Mouse (Mus musculus) midbrain, embryonic 14.5 days (tissue): Measurements from ENCODE around the gene Slc39a11. TPM values are rescaled to one million over a fixed set of nuclear protein-coding genes. Genes with fewer than 3 reads are reported as not detected.

Source experiments
- ATAC-seq: fragments of 200-750 bp; cut with Nextera tagmentation; 2 replicates; pipeline ENCODE4 v1.8.0; 2017; ENCODE audit warnings: moderate number of reproducible peaks, moderate library complexity; ENCODE audit not compliant: low FRiP score, low TSS enrichment
- DNase-seq: peaks from one replicate; pipeline ENCODE4 v3.0.0-alpha.2; 2015
- H3K27ac ChIP-seq: fragments of 300-500 bp; sonication (generic); replicated peaks from 2 replicates; pipeline ENCODE4 v1.5.1; 2014; ENCODE audit warnings: mild to moderate bottlenecking, low read depth, low read length, moderate library complexity
- H3K27me3 ChIP-seq: fragments of 300-500 bp; sonication (generic); 2 replicates; pipeline ENCODE4 v1.6.1; 2014; ENCODE audit warnings: low read length, control low read depth, mixed read lengths; ENCODE audit not compliant: control insufficient read depth, insufficient read depth
- H3K36me3 ChIP-seq: fragments of 300-500 bp; sonication (generic); 2 replicates; pipeline ENCODE4 v1.6.1; 2014; ENCODE audit warnings: low read length, control low read depth; ENCODE audit not compliant: control insufficient read depth, insufficient read depth
- H3K4me1 ChIP-seq: fragments of 300-500 bp; sonication (generic); 2 replicates; pipeline ENCODE4 v1.6.1; 2014; ENCODE audit warnings: mild to moderate bottlenecking, antibody characterized with exemption, low read length, control low read depth; ENCODE audit not compliant: control insufficient read depth, insufficient read depth
- H3K4me2 ChIP-seq: fragments of 300-500 bp; sonication (generic); 2 replicates; pipeline ENCODE4 v1.6.1; 2014; ENCODE audit warnings: mild to moderate bottlenecking, low read length, moderate library complexity
- H3K4me3 ChIP-seq: fragments of 300-500 bp; sonication (generic); replicated peaks from 2 replicates; pipeline ENCODE4 v1.5.1; 2014; ENCODE audit warnings: low read depth, low read length
- H3K9ac ChIP-seq: fragments of 300-500 bp; sonication (generic); replicated peaks from 2 replicates; pipeline ENCODE4 v1.6.1; 2014; ENCODE audit warnings: mild to moderate bottlenecking, low read length, moderate library complexity
- H3K9me3 ChIP-seq: fragments of 300-500 bp; sonication (generic); 2 replicates; pipeline ENCODE4 v1.6.1; 2016; ENCODE audit warnings: low read length, control low read depth, mixed read lengths; ENCODE audit not compliant: control insufficient read depth
- WGBS: fragments of 180-500 bp; shearing (Covaris S2); extraction: QIAGEN DNeasy Blood & Tissue Kit; methylation state at CpG from one replicate; pipeline ENCODE4 v1.1.7; 2014; 5-methylcytosine and 5-hydroxymethylcytosine counted together
- polyA plus RNA-seq: library from polyadenylated mRNA; unstranded; fragments of >200 nt; fragmentation: Nextera tagmentation; extraction: Ambion mirVana; gene quantifications from 2 replicates; pipeline ENCODE4 v1.2.1, GENCODE M21; 2014

Gene Slc39a11
- polyA plus RNA-seq, 1 experiment from 2014 or later: 31.1 TPM

GRCm38 (mm10) chr11:113334444-113334881 lies 315.4 kb downstream of the Slc39a11 start:
- Histone ChIP-seq H3K4me1 (0 out of 2 replicates have a peak, but pooled peaks cover 3% of the 10 kb centered on the region), H3K36me3 (no peaks in the 10 kb centered on the region), H3K27ac (no peak overlapping the region), H3K4me2 (no peak overlapping the region), H3K9me3 (no peaks in the 10 kb centered on the region), H3K27me3 (no peaks in the 10 kb centered on the region), H3K4me3 (no peak overlapping the region), H3K9ac (no peak overlapping the region)
- DNase-seq (no peak), ATAC-seq (no peak)
- 73% methylated on average over 5 of the region's 5 CpGs for WGBS

DNA sequence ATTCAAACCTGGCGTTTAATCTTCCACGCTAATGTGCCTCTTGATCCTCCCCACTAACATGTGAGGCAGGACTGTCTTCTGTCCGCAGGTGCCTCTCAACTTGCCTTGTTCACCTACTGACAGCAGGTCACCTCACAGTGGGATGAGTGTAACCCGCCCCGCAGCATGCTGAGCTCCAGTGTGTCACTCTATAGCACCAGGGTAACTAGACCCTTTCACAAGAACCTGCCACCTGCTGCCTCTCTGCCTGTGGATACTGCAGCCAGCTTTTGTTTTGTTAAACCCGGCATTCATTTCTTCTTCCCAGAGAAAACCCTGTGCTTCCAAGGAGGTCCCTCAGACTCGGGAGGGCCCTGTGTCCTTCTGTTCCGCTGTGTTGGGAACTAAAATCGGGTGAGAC lies 316.3 kb downstream of the Slc39a11 start:
- H3K9me3 ChIP-seq: no peaks in the 10 kb centered on the region
- WGBS: 23% methylated on average over 9 of the region's 9 CpGs
- ATAC-seq (no peak), DNase-seq (no peak)
- no peak overlapping the region for H3K4me3 ChIP-seq
- no peak overlapping the region for H3K9ac ChIP-seq
- H3K4me1 ChIP-seq: 0 out of 2 replicates have a peak, but pooled peaks cover 3% of the 10 kb centered on the region
- H3K27ac ChIP-seq: no peak overlapping the region
- H3K36me3 ChIP-seq: no peaks in the 10 kb centered on the region
- no peaks in the 10 kb centered on the region for H3K27me3 ChIP-seq
- no peak overlapping the region for H3K4me2 ChIP-seq

- Histone ChIP-seq H3K4me2 (no peak overlapping the region), H3K9ac (no peak overlapping the region), H3K4me1 (peaks cover 13% of the 10 kb centered on the region), H3K36me3 (no peaks in the 10 kb centered on the region), H3K27me3 (no peaks in the 10 kb centered on the region), H3K9me3 (no peaks in the 10 kb centered on the region), H3K4me3 (no peak overlapping the region), H3K27ac (peak overlapping the region; percentile 28; the same call in 1 of the 2 replicates)
- ATAC-seq: no peak
- 53% methylated on average over 13 of the region's 13 CpGs for WGBS
- peak; percentile 36 for DNase-seq
Measured at GRCm38 (mm10) chr11:113330061-113330591, 319.8 kb downstream of the Slc39a11 start.

GRCm38 (mm10) chr11:113327499-113328062 lies 322.3 kb downstream of the Slc39a11 start:
- Histone ChIP-seq H3K9me3 (no peaks in the 10 kb centered on the region), H3K4me2 (no peak overlapping the region), H3K27ac (0 out of 2 replicates have a peak overlapping the region, but pooled peaks have one; percentile 38), H3K4me1 (peaks cover 14% of the 10 kb centered on the region), H3K27me3 (no peaks in the 10 kb centered on the region), H3K4me3 (no peak overlapping the region), H3K9ac (no peak overlapping the region), H3K36me3 (no peaks in the 10 kb centered on the region)
- ATAC-seq (no peak), DNase-seq (no peak)
- WGBS: 43% methylated on average over 3 of the region's 3 CpGs

DNA sequence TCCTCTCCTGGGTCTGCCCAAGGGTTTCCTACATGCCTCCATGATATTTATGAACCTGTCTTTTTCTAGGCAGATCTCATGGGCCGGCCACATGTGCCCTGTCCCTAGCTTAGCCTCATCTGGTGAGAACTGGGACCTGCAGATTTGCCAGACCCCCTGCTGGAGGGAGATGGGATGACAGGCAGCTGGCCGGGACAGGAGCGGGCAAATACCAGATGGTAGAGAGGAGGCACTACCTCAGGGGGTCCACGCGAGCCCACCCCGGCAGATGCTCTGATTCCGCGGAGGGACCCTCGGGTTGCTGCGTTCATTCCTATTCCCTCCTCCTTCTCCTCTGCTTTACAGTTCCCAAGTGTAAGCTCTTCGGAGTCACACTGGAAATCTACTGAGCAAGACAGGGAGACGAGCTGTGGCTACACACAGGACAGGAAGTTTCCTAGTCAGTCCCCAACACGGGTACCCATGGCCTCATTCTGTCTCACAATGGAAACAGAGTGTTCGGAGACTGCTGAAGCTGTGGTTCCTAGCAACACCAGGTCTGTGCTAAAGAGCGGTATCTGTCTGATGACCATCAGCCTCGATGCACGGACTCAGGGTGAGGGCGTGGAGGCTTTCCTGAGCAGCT lies 323.4 kb downstream of the Slc39a11 start:
- Histone ChIP-seq H3K4me3 (no peak overlapping the region), H3K4me2 (peak overlapping the region; percentile 40), H3K9ac (no peak overlapping the region), H3K27ac (no peak overlapping the region; the same call in 1 of the 2 replicates), H3K27me3 (no peaks in the 10 kb centered on the region), H3K36me3 (no peaks in the 10 kb centered on the region), H3K9me3 (no peaks in the 10 kb centered on the region), H3K4me1 (peaks cover 14% of the 10 kb centered on the region)
- ATAC-seq (peak; percentile 62; the same call in 1 of the 2 replicates), DNase-seq (peak; percentile 81)
- WGBS: 22% methylated on average over 18 of the region's 18 CpGs

GRCm38 (mm10) chr11:113321601-113322000 lies 328.3 kb downstream of the Slc39a11 start:
- Histone ChIP-seq H3K27me3 (no peaks in the 10 kb centered on the region), H3K9me3 (no peaks in the 10 kb centered on the region), H3K4me1 (peaks cover 7% of the 10 kb centered on the region), H3K4me2 (no peak overlapping the region), H3K4me3 (no peak overlapping the region), H3K27ac (no peak overlapping the region), H3K9ac (no peak overlapping the region), H3K36me3 (no peaks in the 10 kb centered on the region)
- ATAC-seq: no peak
- no peak for DNase-seq
- WGBS: 91% methylated on average over 3 of the region's 3 CpGs

- no peaks in the 10 kb centered on the region for H3K27me3 ChIP-seq
- H3K9me3 ChIP-seq: peaks cover 5% of the 10 kb centered on the region
- no peak overlapping the region for H3K4me2 ChIP-seq
- 45% methylated on average over 10 of the region's 10 CpGs for WGBS
- H3K4me1 ChIP-seq: 0 out of 2 replicates have a peak, but pooled peaks cover 11% of the 10 kb centered on the region
- DNase-seq (peak; percentile 53), ATAC-seq (peak; percentile 34; the same call in 1 of the 2 replicates)
- no peaks in the 10 kb centered on the region for H3K36me3 ChIP-seq
- H3K9ac ChIP-seq: no peak overlapping the region
- peak overlapping the region; percentile 28; the same call in 1 of the 2 replicates for H3K27ac ChIP-seq
- no peak overlapping the region for H3K4me3 ChIP-seq
Measured at GRCm38 (mm10) chr11:113309265-113309951, 340.5 kb downstream of the Slc39a11 start.

DNA sequence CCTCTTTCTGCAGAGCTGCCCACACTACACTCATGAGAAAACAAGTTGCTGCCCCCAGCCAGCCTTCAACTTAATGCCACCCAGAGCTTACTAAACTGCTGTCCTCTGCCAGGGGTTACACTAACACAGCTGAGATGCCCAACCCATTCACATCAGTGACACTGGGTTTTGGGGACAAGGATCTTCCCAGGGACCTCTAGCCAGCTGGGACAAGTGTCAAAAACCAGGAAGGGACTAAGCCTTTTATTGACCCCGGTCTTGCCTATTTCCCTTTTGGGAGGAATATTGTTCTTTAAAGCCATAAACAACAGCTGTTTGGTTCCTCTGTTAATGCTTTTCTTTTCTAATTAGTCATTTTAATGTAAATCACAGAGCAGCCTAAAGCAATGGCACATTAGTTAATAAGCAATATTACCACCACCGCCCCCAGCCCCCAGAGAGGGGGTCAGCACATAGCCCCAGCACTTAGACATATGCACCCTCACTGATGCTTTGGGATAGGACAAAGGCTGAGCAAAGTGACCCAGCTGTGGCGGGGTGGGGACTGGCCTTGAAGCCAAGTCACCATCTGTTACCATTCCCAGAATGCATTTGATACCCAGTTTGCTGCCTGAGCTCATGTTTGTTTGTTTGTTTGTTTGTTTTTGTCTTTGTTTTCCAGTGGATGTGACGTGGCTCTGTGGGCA lies 341.5 kb downstream of the Slc39a11 start:
- Histone ChIP-seq H3K27ac (peak overlapping the region; percentile 53; the same call in 1 of the 2 replicates), H3K36me3 (no peaks in the 10 kb centered on the region), H3K4me1 (0 out of 2 replicates have a peak, but pooled peaks cover 11% of the 10 kb centered on the region), H3K4me3 (no peak overlapping the region), H3K4me2 (no peak overlapping the region), H3K27me3 (no peaks in the 10 kb centered on the region), H3K9me3 (peaks cover 5% of the 10 kb centered on the region), H3K9ac (no peak overlapping the region)
- DNase-seq (peak; percentile 54), ATAC-seq (no peak; the same call in 1 of the 2 replicates)
- WGBS: 45% methylated on average over 4 of the region's 4 CpGs
